Mouse (Mus musculus) limb, embryonic 15.5 days (tissue): ENCODE measurements around the gene Mrpl53. TPM values are rescaled to one million over a fixed set of nuclear protein-coding genes. Genes with fewer than 3 reads are reported as not detected.
"Not testable (repeated sequence)": the region's sequence is repeated elsewhere in the genome, so short reads cannot be mapped to it uniquely, and the experiment has no call there.

ENCODE experiments used
- ATAC-seq: fragments of 200-750 bp; cut with Nextera tagmentation; 2 replicates; pipeline ENCODE4 v1.8.0; 2017; ENCODE audit warnings: low read depth, moderate TSS enrichment; ENCODE audit not compliant: insufficient number of reproducible peaks, low FRiP score, low TSS enrichment
- H3K27ac ChIP-seq: fragments of 300-500 bp; sonication (generic); 2 replicates; pipeline ENCODE4 v1.5.1; 2015; ENCODE audit warnings: moderate library complexity, mild to moderate bottlenecking, inconsistent platforms
- H3K27me3 ChIP-seq: fragments of 300-500 bp; sonication (generic); 2 replicates; pipeline ENCODE4 v1.6.1; 2015; ENCODE audit warnings: inconsistent platforms
- H3K36me3 ChIP-seq: fragments of 300-500 bp; sonication (generic); 2 replicates; pipeline ENCODE4 v1.6.1; 2015; ENCODE audit warnings: inconsistent platforms
- H3K4me1 ChIP-seq: fragments of 300-500 bp; sonication (generic); 2 replicates; pipeline ENCODE4 v1.6.1; 2015; ENCODE audit warnings: inconsistent platforms
- H3K4me2 ChIP-seq: fragments of 300-500 bp; sonication (generic); 2 replicates; pipeline ENCODE4 v1.6.1; 2015; ENCODE audit warnings: mild to moderate bottlenecking, inconsistent platforms
- H3K4me3 ChIP-seq: fragments of 300-500 bp; sonication (generic); 2 replicates; pipeline ENCODE4 v1.5.1; 2015; ENCODE audit warnings: mild to moderate bottlenecking, inconsistent platforms
- H3K9ac ChIP-seq: fragments of 300-500 bp; sonication (generic); 2 replicates; pipeline ENCODE4 v1.6.1; 2015; ENCODE audit warnings: inconsistent platforms
- H3K9me3 ChIP-seq: fragments of 300-500 bp; sonication (generic); 2 replicates; pipeline ENCODE4 v1.6.1; 2016; ENCODE audit warnings: inconsistent platforms
- WGBS: fragments of 180-500 bp; shearing (Covaris S2); methylation state at CpG from one replicate; pipeline ENCODE4 v1.1.7; 2015; 5-methylcytosine and 5-hydroxymethylcytosine counted together
- polyA plus RNA-seq: library from polyadenylated mRNA; unstranded; fragments of >200 nt; fragmentation: Nextera tagmentation; extraction: Ambion mirVana; gene quantifications from 2 replicates; pipeline ENCODE4 v1.2.1, GENCODE M21; 2015

The Mrpl53 gene
- polyA plus RNA-seq, 1 experiment from 2014 or later = 123 TPM

DNA sequence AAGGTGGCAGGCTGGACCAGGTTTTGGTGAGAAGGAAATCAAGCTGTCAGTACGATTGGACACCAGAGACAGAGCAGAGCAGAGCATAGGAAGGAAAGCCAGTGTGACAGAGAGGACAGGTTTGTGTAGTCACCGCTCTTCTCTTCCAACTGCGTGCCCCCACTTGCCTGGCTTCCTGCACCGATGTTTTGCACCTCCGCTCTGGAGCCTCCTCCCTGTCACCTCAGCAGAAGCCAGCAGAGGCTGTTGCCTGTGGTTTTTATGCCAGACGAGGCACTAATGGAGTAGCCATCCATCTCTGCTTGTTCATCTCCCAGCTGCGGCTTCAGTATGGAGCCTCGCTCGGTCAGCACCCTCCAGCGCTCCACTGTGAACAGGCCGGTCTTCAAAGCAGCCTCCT is 34.0 kb downstream of the Mrpl53 start:
- H3K36me3 ChIP-seq = peaks cover 31% of the 10 kb centered on the region
- no peaks in the 10 kb centered on the region for H3K27me3 ChIP-seq
- no peaks in the 10 kb centered on the region for H3K9me3 ChIP-seq
- no peak overlapping the region for H3K9ac ChIP-seq
- 46% methylated on average over 11 of the region's 11 CpGs for WGBS
- H3K4me2 ChIP-seq = peak overlapping the region; percentile 55; the same call in 1 of the 2 replicates
- H3K27ac ChIP-seq = peak overlapping the region; percentile 72; the same call in 1 of the 2 replicates
- H3K4me1 ChIP-seq = peaks cover 58% of the 10 kb centered on the region
- H3K4me3 ChIP-seq = no peak overlapping the region
- ATAC-seq = no peak

DNA sequence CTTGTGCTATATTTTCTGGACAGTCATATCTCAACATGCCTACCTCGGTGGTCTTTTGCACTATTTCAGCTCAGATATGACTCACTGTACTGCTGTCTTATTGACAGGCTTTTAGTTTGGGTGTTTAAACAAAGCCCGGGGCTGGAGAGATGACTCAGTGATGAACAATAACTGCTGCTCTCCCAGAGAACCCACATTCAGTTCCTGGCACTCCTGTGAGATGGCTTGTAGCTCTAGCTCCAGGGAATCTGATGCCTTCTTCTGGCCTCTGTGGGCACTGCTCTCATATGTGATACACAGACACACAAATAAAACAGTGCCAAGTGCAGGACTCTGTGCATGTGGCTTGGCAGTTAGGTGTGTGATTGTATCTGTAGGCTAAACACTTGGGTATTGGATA is 36.4 kb downstream of the Mrpl53 start:
- Histone ChIP-seq H3K4me3 (no peak overlapping the region), H3K4me2 (no peak overlapping the region), H3K27me3 (no peaks in the 10 kb centered on the region), H3K9ac (no peak overlapping the region), H3K27ac (no peak overlapping the region), H3K9me3 (no peaks in the 10 kb centered on the region), H3K36me3 (peaks cover 49% of the 10 kb centered on the region), H3K4me1 (peaks cover 35% of the 10 kb centered on the region)
- WGBS = 65% methylated on average over 2 of the region's 2 CpGs
- ATAC-seq = no peak

DNA sequence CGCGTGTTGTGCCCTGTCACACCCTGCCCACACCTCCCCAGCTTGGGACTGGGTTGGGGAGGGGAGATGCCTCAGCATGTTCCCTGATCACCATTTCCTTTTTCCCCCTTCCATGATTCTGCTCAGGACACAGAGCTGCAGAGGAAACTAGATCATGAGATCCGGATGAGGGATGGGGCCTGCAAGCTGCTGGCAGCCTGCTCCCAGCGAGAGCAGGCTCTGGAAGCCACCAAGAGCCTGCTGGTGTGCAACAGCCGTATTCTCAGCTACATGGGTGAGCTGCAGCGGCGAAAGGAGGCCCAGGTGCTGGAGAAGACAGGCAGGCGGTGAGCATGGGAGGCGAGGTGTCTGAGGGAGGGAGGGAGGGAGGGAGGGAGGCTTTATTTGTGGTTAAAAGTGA is 37.0 kb downstream of the Mrpl53 start:
- no peak overlapping the region for H3K9ac ChIP-seq
- no peaks in the 10 kb centered on the region for H3K9me3 ChIP-seq
- 48% methylated on average over 9 of the region's 9 CpGs for WGBS
- peaks cover 55% of the 10 kb centered on the region for H3K36me3 ChIP-seq
- ATAC-seq = no peak
- H3K27ac ChIP-seq = peak overlapping the region; percentile 3; the same call in 1 of the 2 replicates
- H3K4me1 ChIP-seq = peaks cover 31% of the 10 kb centered on the region
- no peak overlapping the region for H3K4me3 ChIP-seq
- H3K27me3 ChIP-seq = no peaks in the 10 kb centered on the region
- no peak overlapping the region for H3K4me2 ChIP-seq

DNA sequence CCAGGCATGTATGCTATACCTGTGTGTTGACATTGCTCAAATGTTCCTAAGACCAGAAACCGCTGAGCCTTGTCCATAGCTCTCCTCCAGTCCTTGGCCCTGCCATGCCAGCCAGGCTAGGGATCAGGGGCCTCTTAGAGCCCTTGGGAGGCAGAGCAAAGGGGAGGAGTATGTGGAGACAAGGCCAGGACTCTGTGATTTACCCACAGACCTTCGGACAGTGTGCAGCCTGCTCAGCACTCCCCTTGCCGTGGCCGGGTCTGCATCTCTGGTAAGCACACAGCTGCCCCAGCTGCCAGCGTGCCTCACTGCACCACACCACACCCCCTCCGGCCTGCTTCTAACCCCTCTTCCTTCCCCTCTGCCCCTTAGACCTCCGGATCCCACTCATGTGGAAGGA is 38.4 kb downstream of the Mrpl53 start:
- H3K27ac ChIP-seq = no peak overlapping the region
- H3K27me3 ChIP-seq = no peaks in the 10 kb centered on the region
- no peak overlapping the region for H3K4me2 ChIP-seq
- peaks cover 70% of the 10 kb centered on the region for H3K36me3 ChIP-seq
- 68% methylated on average over 7 of the region's 7 CpGs for WGBS
- no peaks in the 10 kb centered on the region for H3K9me3 ChIP-seq
- H3K4me1 ChIP-seq = peaks cover 18% of the 10 kb centered on the region
- H3K9ac ChIP-seq = no peak overlapping the region
- ATAC-seq = no peak
- H3K4me3 ChIP-seq = no peak overlapping the region

DNA sequence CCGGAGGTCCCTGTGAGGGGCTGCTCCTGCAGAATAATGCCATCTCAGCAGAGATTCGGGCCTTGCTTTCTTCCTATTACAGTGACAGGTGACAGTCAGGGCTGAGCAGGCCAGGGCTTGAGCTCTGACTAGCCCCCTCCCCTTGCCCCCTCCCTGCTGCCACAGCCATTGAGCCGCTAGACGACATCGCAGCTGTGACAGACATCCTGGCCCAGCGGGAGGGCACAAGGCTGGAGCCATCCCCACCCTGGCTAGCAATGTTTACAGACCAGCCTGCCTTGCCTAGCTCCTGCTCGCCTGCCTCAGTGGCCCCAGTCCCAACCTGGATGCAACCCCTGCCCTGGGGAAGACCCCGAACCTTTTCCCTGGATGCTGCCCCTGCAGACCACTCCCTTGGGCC is 42.9 kb downstream of the Mrpl53 start:
- Histone ChIP-seq H3K9me3 (no peaks in the 10 kb centered on the region), H3K4me1 (peaks cover 16% of the 10 kb centered on the region), H3K4me3 (no peak overlapping the region), H3K9ac (no peak overlapping the region), H3K27me3 (no peaks in the 10 kb centered on the region), H3K36me3 (peaks cover 69% of the 10 kb centered on the region), H3K4me2 (no peak overlapping the region), H3K27ac (0 out of 2 replicates have a peak overlapping the region, but pooled peaks have one; percentile 23)
- WGBS = 42% methylated on average over 8 of the region's 8 CpGs
- no peak for ATAC-seq

DNA sequence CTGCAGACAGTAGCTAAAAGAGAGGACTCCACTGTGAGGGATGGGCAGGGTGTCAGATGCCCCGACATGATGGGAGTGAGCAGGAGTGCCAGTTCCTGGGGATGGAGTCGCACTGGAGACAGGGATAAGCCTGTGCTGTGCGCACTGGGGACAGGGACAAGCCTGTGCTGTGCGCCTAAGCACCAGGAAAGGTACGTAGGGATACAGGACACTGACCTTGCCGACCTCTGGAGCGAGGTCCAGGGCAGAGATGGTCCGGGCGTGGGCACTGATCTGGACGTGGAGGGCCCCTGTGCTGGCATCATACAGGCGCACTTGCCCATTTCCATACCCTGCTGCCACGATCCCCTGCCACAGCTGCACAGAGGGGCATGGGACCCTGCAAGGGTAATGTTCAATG is 44.2 kb downstream of the Mrpl53 start:
- H3K27ac ChIP-seq = no peak overlapping the region
- no peak overlapping the region for H3K9ac ChIP-seq
- H3K4me2 ChIP-seq = no peak overlapping the region
- no peaks in the 10 kb centered on the region for H3K27me3 ChIP-seq
- H3K9me3 ChIP-seq = no peaks in the 10 kb centered on the region
- H3K4me3 ChIP-seq = no peak overlapping the region
- H3K36me3 ChIP-seq = peaks cover 56% of the 10 kb centered on the region
- no peak for ATAC-seq
- 85% methylated on average over 12 of the region's 12 CpGs for WGBS
- peaks cover 16% of the 10 kb centered on the region for H3K4me1 ChIP-seq

DNA sequence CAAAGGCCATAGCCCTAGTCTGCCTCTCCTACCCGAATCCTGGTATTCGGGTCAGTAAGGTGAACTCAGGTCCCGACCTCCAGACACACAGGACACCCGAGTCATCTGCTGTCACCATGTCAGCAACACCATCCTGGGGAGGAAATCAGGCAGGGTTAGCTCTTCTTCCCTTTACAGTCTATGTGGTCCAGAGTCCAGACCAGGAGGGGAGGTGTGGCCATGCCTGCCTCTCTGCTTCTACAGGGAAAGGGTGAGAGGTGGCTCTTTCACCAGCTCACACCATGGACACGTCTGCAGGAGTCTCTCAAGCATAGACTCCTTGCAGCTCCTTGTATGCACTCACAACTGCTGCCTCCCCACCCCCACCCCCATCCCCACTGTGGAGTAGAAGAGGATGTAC is 44.6 kb downstream of the Mrpl53 start:
- H3K36me3 ChIP-seq = peaks cover 51% of the 10 kb centered on the region

DNA sequence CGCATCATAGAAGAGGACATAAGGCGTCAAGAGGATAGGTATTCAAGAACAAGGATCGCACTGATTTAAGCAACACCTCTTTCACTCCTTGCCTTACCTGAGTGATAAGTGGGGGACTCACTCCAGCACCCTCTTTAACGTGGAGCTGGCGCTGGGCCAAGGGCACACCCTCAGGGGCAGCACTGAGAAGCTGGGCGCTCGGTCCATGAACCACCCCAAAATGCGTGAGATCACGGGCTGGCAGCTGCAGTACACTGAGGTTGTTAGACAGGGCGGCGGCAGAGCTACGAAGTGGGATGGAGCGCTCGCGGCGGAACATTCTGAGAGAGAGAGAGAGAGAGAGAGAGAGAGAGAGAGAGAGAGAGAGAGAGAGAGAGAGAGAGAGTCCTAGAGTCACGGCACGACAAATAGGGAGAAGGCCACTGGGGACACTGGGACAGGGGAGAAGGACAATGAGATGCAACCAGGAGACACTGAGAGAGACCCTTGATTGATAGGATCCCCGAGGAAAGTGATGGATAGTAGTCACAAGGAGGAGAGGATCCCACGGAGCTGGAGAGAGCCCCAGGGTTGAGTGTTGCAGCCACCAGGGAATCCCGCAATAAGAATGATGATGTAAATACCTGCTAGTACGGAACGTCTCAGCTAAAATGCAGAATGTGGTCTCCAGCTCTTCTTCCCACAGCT is 46.9 kb downstream of the Mrpl53 start:
- Histone ChIP-seq H3K4me3 (peak overlapping the region; percentile 51), H3K9ac (peak overlapping the region; percentile 35; the same call in 1 of the 2 replicates), H3K4me2 (peak overlapping the region; percentile 86), H3K27ac (no peak overlapping the region), H3K27me3 (peaks cover 9% of the 10 kb centered on the region), H3K36me3 (peaks cover 29% of the 10 kb centered on the region), H3K9me3 (no peaks in the 10 kb centered on the region), H3K4me1 (peaks cover 16% of the 10 kb centered on the region)
- ATAC-seq = no peak
- 7% methylated on average over 23 of the region's 23 CpGs for WGBS

More for the DNA sequence above, 44.6 kb downstream of the Mrpl53 start:
- Histone ChIP-seq H3K27me3 (no peaks in the 10 kb centered on the region), H3K27ac (no peak overlapping the region), H3K4me1 (peaks cover 16% of the 10 kb centered on the region), H3K4me3 (no peak overlapping the region), H3K9me3 (no peaks in the 10 kb centered on the region), H3K9ac (no peak overlapping the region), H3K4me2 (no peak overlapping the region)
- 72% methylated on average over 5 of the region's 5 CpGs for WGBS
- no peak for ATAC-seq

DNA sequence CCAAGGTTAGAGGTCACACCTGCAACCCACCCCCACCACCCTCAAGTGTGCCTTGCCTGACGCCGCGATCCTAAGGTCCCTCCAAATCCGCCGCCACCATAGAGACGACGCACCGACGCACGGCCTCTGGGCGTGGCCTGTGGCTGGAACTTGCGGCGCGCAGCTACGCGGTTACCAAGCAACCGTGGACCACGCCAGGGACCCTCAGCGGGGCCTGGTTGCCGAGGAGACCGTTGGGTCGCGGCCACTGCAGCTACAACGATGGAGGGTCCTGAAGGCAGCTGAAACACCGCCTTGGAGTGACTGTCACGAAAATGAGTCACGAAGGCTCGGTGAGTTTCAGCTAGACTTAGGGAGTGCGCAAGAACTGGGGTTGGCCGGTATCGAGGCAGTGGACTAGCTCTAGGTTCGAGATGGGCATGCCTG is 47.4 kb downstream of the Mrpl53 start, which contains the start of the genes Wdr54 and 1700003E16Rik:
Wdr54 (minus strand) TSS at position 139 of the 426 bp plus-strand sequence.
1700003E16Rik (plus strand) TSS at position 146 of the 426 bp plus-strand sequence.
- Histone ChIP-seq H3K4me2 (peak within 1 kb of the TSS; percentile 86), H3K27me3 (peaks cover 15% of the 10 kb centered on the region), H3K36me3 (peaks cover 23% of the 10 kb centered on the region), H3K4me3 (peak within 1 kb of the TSS; percentile 51), H3K9ac (peak within 1 kb of the TSS; percentile 35), H3K27ac (no peak within 1 kb of the TSS), H3K4me1 (peaks cover 21% of the 10 kb centered on the region), H3K9me3 (no peaks in the 10 kb centered on the region)
- 2% methylated on average over 32 of the region's 32 CpGs for WGBS
- ATAC-seq = peak; percentile 80

DNA sequence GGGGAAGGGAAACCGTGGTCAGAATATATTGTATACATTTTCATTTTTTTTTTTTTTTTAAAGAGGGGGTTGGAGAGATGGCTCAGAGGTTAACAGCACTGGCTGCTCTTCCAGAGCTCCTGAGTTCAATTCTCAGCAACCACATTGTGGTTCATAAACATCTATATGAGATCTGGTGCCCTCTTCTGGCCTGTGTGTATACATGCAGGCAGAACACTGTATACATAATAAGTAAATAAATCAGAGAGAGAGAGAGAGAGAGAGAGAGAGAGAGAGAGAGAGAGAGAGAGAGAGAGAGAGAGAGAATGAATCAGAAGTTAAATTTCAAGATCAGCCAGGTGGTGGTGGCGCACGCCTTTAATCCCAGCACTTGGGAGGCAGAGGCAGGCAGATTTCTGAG is 50.6 kb downstream of the Mrpl53 start:
- H3K9ac ChIP-seq, H3K27ac ChIP-seq, H3K4me3 ChIP-seq, H3K9me3 ChIP-seq, H3K4me2 ChIP-seq, H3K36me3 ChIP-seq, ATAC-seq: not testable (repeated sequence)
- Histone ChIP-seq H3K4me1 (peaks cover 36% of the 10 kb centered on the region), H3K27me3 (peaks cover 29% of the 10 kb centered on the region)
- 34% methylated on average over 3 of the region's 3 CpGs for WGBS
